Mouse (Mus musculus): ENCODE data around the gene Yod1.

- TF ChIP-seq CTCF (IDR thresholded peaks at IDR 0.05; ENCODE audit: low read depth, low read length) (no peak), POLR2A (IDR thresholded peaks at IDR 0.05; ENCODE audit: insufficient read depth, low read length) (no peak), EP300 (IDR thresholded peaks at IDR 0.05; ENCODE audit: insufficient read depth, low read depth, low read length) (no peak)
Measured at GRCm38 (mm10) chr1:130681656-130682413, 35.3 kb upstream of the Yod1 start.
